Mouse (Mus musculus) adrenal gland, adult 18-20 months (tissue): ENCODE data around the gene Ktn1. TPM values are rescaled to one million over a fixed set of nuclear protein-coding genes. Genes with fewer than 3 reads are reported as not detected.

Experiments
- DNase-seq, 2 experiments: peaks; one replicate each; pipeline ENCODE4 v3.0.0; 2021 to 2022; ENCODE audit warnings: low spot score in 2 of 2
- long read RNA-seq, 2 experiments: library from polyadenylated mRNA; stranded (forward); transcript quantifications; one replicate each; pipeline ENCODE4 v2.0.0; 2021
- total RNA-seq, 2 experiments: library from RNA; stranded (reverse); gene quantifications; 1 replicate in 1 of 2; 2 replicates in 1 of 2; pipeline ENCODE4 v1.2.3; 2021

The Ktn1 gene
- 10 to 100 TPM; 41.8 to 56.7 TPM for total RNA-seq
- long read RNA-seq, experiment 1, partial matches to known transcripts = 0 of 38 reads
- long read RNA-seq, experiment 1, other reads (novel, unspliced or antisense) = 38 of 38 reads
- long read RNA-seq, experiment 2, full-length matches to known transcripts = 2 of 91 reads
- long read RNA-seq, experiment 2, partial matches to known transcripts = 28 of 91 reads
- long read RNA-seq, experiment 2, other reads (novel, unspliced or antisense) = 61 of 91 reads

GRCm38 (mm10) chr14:47648218-47648617 lies at the start of gene Ktn1:
TSS of gene Ktn1 (plus strand) at chr14:47648448.
- no peak for DNase-seq

GRCm38 (mm10) chr14:47613254-47613653 lies 35.0 kb upstream of the Ktn1 start:
- DNase-seq = no peak

- no peak for DNase-seq
Measured at GRCm38 (mm10) chr14:47618891-47619290, 29.4 kb upstream of the Ktn1 start.

GRCm38 (mm10) chr14:47621901-47622300 lies 26.3 kb upstream of the Ktn1 start:
- DNase-seq = no peak

- DNase-seq = no peak
Measured at GRCm38 (mm10) chr14:47624837-47625236, 23.4 kb upstream of the Ktn1 start.

- no peak for DNase-seq
Measured at GRCm38 (mm10) chr14:47626143-47626542, 22.1 kb upstream of the Ktn1 start.

- no peak for DNase-seq
Measured at GRCm38 (mm10) chr14:47626812-47627211, 21.4 kb upstream of the Ktn1 start.

- DNase-seq = no peak
Measured at GRCm38 (mm10) chr14:47627360-47627759, 20.9 kb upstream of the Ktn1 start.

GRCm38 (mm10) chr14:47632419-47632818 lies 15.8 kb upstream of the Ktn1 start:
- DNase-seq = no peak

- DNase-seq = peak in 1 of 2 experiments; percentile 6
Measured at GRCm38 (mm10) chr14:47634410-47634809, 13.8 kb upstream of the Ktn1 start.

- DNase-seq = no peak
Measured at GRCm38 (mm10) chr14:47634846-47635245, 13.4 kb upstream of the Ktn1 start.

- DNase-seq = no peak
Measured at GRCm38 (mm10) chr14:47638316-47638895, 9.8 kb upstream of the Ktn1 start.

- DNase-seq = no peak
Measured at GRCm38 (mm10) chr14:47645620-47646019, 2.6 kb upstream of the Ktn1 start.

- DNase-seq = no peak
Measured at GRCm38 (mm10) chr14:47646246-47646645, 2.0 kb upstream of the Ktn1 start.

- DNase-seq = no peak
Measured at GRCm38 (mm10) chr14:47646696-47647516, 1.3 kb upstream of the Ktn1 start.

- DNase-seq = peak; percentile 79 to 80
Measured at GRCm38 (mm10) chr14:47648706-47649630, 720 bp downstream of the Ktn1 start.

GRCm38 (mm10) chr14:47649631-47650337 lies 1.5 kb downstream of the Ktn1 start:
- peak; percentile 54 to 62 for DNase-seq

- no peak for DNase-seq
Measured at GRCm38 (mm10) chr14:47650338-47650720, 2.1 kb downstream of the Ktn1 start.

- DNase-seq = no peak
Measured at GRCm38 (mm10) chr14:47651272-47651671, 3.0 kb downstream of the Ktn1 start.

GRCm38 (mm10) chr14:47655444-47655843 lies 7.2 kb downstream of the Ktn1 start:
- DNase-seq = no peak
